9 mouse cellular contexts compared by ENCODE assay signal in genomic region chr2:159534951-159535350, GRCm38 (mm10).
A peak's percentile ranks its signal among the peaks of the same experiment; 100 is the strongest.
DNase-seq lines count a peak whose midpoint lies in the region.
"Had no signal": no experiment of that assay in that cellular context is flagged by ENCODE, and none has a peak within 500 bp of the region (broad histone marks: within the 10 kb centered on the region; RNA-seq: fewer than 3 reads in every experiment).

No protein-coding gene starts in this region.

- no peaks in the 10 kb centered on the region for H3K9me3 ChIP-seq in limb, embryonic 10.5 days (replicated peaks)
- H3K9me3 ChIP-seq: liver, embryonic 13.5 days; stomach, embryonic 15.5 days had no signal

- H3K27ac ChIP-seq in limb, embryonic 10.5 days, result no peak overlapping the region
- H3K27ac ChIP-seq: liver, embryonic 13.5 days; stomach, embryonic 15.5 days had no signal

- peaks cover 6% of the 10 kb centered on the region; the same call in 1 of the 2 replicates for H3K4me1 ChIP-seq in limb, embryonic 10.5 days
- H3K4me1 ChIP-seq: liver, embryonic 13.5 days; stomach, embryonic 15.5 days had no signal

- no peaks in the 10 kb centered on the region for H3K27me3 ChIP-seq in limb, embryonic 10.5 days (ENCODE audit: low read depth, poor library complexity, severe bottlenecking)
- H3K27me3 ChIP-seq: liver, embryonic 13.5 days; stomach, embryonic 15.5 days had no signal

- no peaks in the 10 kb centered on the region for H3K36me3 ChIP-seq in limb, embryonic 10.5 days
- H3K36me3 ChIP-seq: liver, embryonic 13.5 days; stomach, embryonic 15.5 days had no signal

- 57% methylated on average over 2 of the region's 2 CpGs for whole genome bisulfite sequencing in limb, embryonic 10.5 days

- peak; percentile 2 for DNase-seq in right cerebral cortex, adult 18-20 months
- no peak for DNase-seq in right cerebral cortex, postnatal 25 days
- DNase-seq in gastrocnemius, adult 18-20 months (ENCODE audit: low spot score), result peak; percentile 74
- peak; percentile 12 to 24 for DNase-seq in kidney, adult 8-10 months
- peak; percentile 2 for DNase-seq in ovary, postnatal 10 days (ENCODE audit: low spot score)
- DNase-seq in limb, embryonic 10.5 days (ENCODE audit: low spot score), result no peak
- no peak for DNase-seq in left cerebral cortex, adult 11 months (ENCODE audit: low spot score)
- DNase-seq: liver, embryonic 13.5 days had no signal

- H3K4me3 ChIP-seq in limb, embryonic 10.5 days, result no peak overlapping the region
- H3K4me3 ChIP-seq: liver, embryonic 13.5 days; stomach, embryonic 15.5 days had no signal

Comparison
In these comparisons a context has a peak if more than half of its experiments do, and no peak if none do; other contexts are left out.
1. DNase-seq: peak in right cerebral cortex, adult 18-20 months (single experiment), gastrocnemius, adult 18-20 months (single experiment), kidney, adult 8-10 months (2 of 2) and ovary, postnatal 10 days (single experiment); none in right cerebral cortex, postnatal 25 days (single experiment), limb, embryonic 10.5 days (single experiment) and left cerebral cortex, adult 11 months (single experiment).